Mouse (Mus musculus): Measurements from ENCODE around the gene Lgi1. TPM values are rescaled to one million over a fixed set of nuclear protein-coding genes. Genes with fewer than 3 reads are reported as not detected.

Lgi1 gene
- polyA plus RNA-seq, 1 experiment from 2014 or later, result 4.0 TPM

GRCm38 (mm10) chr19:38242314-38242852 lies 22.0 kb upstream of the Lgi1 start:
- H3K9me3 ChIP-seq, result no peaks in the 10 kb centered on the region
- no peak overlapping the region for H3K9ac ChIP-seq
- no peak for ATAC-seq (ENCODE audit: low FRiP score, low read depth)
- H3K4me3 ChIP-seq, result no peak overlapping the region
- peaks cover 15% of the 10 kb centered on the region; the same call in 1 of the 2 replicates for H3K4me1 ChIP-seq
- no peaks in the 10 kb centered on the region for H3K27me3 ChIP-seq (replicated peaks)
- 87% methylated on average over 8 of the region's 8 CpGs for WGBS
- no peak overlapping the region for H3K27ac ChIP-seq
- H3K4me2 ChIP-seq (replicated peaks), result no peak overlapping the region
- H3K36me3 ChIP-seq, result no peaks in the 10 kb centered on the region

GRCm38 (mm10) chr19:38244748-38245147 lies 19.6 kb upstream of the Lgi1 start:
- Histone ChIP-seq H3K9ac (no peak overlapping the region), H3K4me1 (0 out of 2 replicates have a peak, but pooled peaks cover 5% of the 10 kb centered on the region), H3K9me3 (no peaks in the 10 kb centered on the region), H3K27me3 (replicated peaks) (no peaks in the 10 kb centered on the region), H3K4me3 (no peak overlapping the region), H3K27ac (no peak overlapping the region), H3K36me3 (no peaks in the 10 kb centered on the region), H3K4me2 (replicated peaks) (no peak overlapping the region)
- WGBS, result 82% methylated on average over 8 of the region's 8 CpGs
- no peak for ATAC-seq (ENCODE audit: low FRiP score, low read depth)

DNA sequence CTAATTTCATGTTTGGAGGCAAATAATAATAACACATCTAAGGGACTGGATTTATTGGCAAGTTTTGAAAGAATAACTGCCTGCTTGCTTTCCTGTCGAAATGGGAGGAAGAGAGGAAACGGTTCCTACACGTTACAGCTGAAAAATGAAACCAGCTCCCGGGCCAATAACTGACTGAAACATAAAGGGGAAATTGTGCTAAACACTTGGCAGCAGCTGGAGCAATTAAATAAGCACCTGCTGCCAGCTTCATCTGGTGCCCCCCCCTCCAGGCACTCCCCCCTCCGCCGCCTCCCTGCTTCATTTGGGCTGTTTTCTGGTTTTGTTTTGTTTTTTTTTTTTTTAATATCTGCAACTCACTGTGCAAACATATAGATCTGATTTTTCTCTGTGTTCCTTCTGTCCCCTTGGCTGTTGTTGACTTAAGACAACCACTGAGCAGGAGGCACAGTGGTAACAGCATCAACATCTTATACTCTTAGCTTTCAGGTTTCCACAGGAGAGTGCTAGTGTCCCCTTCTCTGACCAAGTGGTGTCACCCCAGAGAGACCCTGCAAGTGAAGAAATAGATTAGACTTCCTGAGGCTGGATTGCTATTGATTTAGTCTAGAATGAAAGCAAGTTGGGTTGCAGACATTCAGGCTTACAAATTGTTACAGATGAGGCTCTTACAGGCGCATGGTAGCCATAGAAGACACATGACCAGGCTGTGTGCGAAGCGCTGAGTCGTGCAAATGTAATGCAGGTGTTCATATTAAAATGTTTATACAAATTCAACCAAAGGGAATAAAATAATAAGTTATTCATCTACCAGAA lies 18.8 kb upstream of the Lgi1 start:
- Histone ChIP-seq H3K27me3 (replicated peaks) (no peaks in the 10 kb centered on the region), H3K9me3 (no peaks in the 10 kb centered on the region), H3K27ac (no peak overlapping the region; the same call in 1 of the 2 replicates), H3K4me2 (replicated peaks) (no peak overlapping the region), H3K9ac (no peak overlapping the region), H3K36me3 (no peaks in the 10 kb centered on the region), H3K4me1 (0 out of 2 replicates have a peak, but pooled peaks cover 5% of the 10 kb centered on the region), H3K4me3 (no peak overlapping the region)
- 0 out of 2 replicates have a peak, but pooled peaks have one; percentile 37 for ATAC-seq (ENCODE audit: low FRiP score, low read depth)
- 62% methylated on average over 10 of the region's 10 CpGs for WGBS

GRCm38 (mm10) chr19:38246177-38246622 lies 18.1 kb upstream of the Lgi1 start:
- Histone ChIP-seq H3K9me3 (no peaks in the 10 kb centered on the region), H3K4me3 (no peak overlapping the region), H3K36me3 (no peaks in the 10 kb centered on the region), H3K27ac (no peak overlapping the region; the same call in 1 of the 2 replicates), H3K4me1 (0 out of 2 replicates have a peak, but pooled peaks cover 5% of the 10 kb centered on the region), H3K4me2 (replicated peaks) (no peak overlapping the region), H3K27me3 (replicated peaks) (no peaks in the 10 kb centered on the region), H3K9ac (no peak overlapping the region)
- no peak for ATAC-seq (ENCODE audit: low FRiP score, low read depth)
- WGBS, result 53% methylated on average over 7 of the region's 7 CpGs

- Histone ChIP-seq H3K4me3 (no peak overlapping the region), H3K4me2 (replicated peaks) (no peak overlapping the region), H3K27me3 (replicated peaks) (no peaks in the 10 kb centered on the region), H3K9me3 (no peaks in the 10 kb centered on the region), H3K27ac (no peak overlapping the region), H3K9ac (no peak overlapping the region), H3K4me1 (0 out of 2 replicates have a peak, but pooled peaks cover 5% of the 10 kb centered on the region), H3K36me3 (no peaks in the 10 kb centered on the region)
- ATAC-seq (ENCODE audit: low FRiP score, low read depth), result no peak
- WGBS, result 88% methylated on average over 8 of the region's 8 CpGs
These were observed 14.7 kb upstream of the Lgi1 start for GRCm38 (mm10) chr19:38249627-38250026.

DNA sequence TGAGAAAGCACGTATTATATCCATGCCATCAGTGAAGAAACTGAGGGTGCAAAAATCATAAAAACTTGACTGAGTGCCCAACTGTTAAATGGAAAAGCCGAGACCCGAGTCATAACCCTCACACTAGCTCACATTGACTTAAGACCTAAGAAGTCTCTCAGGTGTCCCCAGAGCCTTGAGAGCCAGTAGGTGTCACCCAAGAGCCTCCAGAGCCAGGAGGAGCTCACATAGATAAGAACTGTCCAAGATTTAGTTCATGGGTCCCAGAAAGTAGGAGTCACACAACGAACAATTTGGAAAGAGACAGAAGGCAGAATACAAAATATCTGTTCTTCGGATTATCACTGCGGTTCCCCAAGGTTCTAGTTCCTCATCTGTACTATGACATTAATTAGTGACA lies 10.5 kb upstream of the Lgi1 start:
- H3K9me3 ChIP-seq, result no peaks in the 10 kb centered on the region
- H3K27ac ChIP-seq, result no peak overlapping the region
- ATAC-seq (ENCODE audit: low FRiP score, low read depth), result no peak
- H3K36me3 ChIP-seq, result no peaks in the 10 kb centered on the region
- no peak overlapping the region for H3K9ac ChIP-seq
- no peak overlapping the region for H3K4me2 ChIP-seq (replicated peaks)
- H3K4me3 ChIP-seq, result no peak overlapping the region
- H3K4me1 ChIP-seq, result no peaks in the 10 kb centered on the region
- H3K27me3 ChIP-seq (replicated peaks), result no peaks in the 10 kb centered on the region
- WGBS, result 68% methylated on average over 6 of the region's 6 CpGs

GRCm38 (mm10) chr19:38258651-38259065 lies 5.7 kb upstream of the Lgi1 start:
- ATAC-seq (ENCODE audit: low FRiP score, low read depth), result no peak

GRCm38 (mm10) chr19:38259436-38259835 lies 4.9 kb upstream of the Lgi1 start:
- WGBS, result 81% methylated on average over 3 of the region's 3 CpGs
- no peak overlapping the region for H3K4me3 ChIP-seq
- ATAC-seq (ENCODE audit: low FRiP score, low read depth), result no peak
- H3K9ac ChIP-seq, result no peak overlapping the region
- no peaks in the 10 kb centered on the region for H3K36me3 ChIP-seq
- no peaks in the 10 kb centered on the region for H3K9me3 ChIP-seq
- no peak overlapping the region for H3K4me2 ChIP-seq (replicated peaks)
- H3K27me3 ChIP-seq (replicated peaks), result no peaks in the 10 kb centered on the region
- peaks cover 7% of the 10 kb centered on the region; the same call in 1 of the 2 replicates for H3K4me1 ChIP-seq
- no peak overlapping the region for H3K27ac ChIP-seq

More at GRCm38 (mm10) chr19:38258651-38259065, 5.7 kb upstream of the Lgi1 start:
- Histone ChIP-seq H3K36me3 (no peaks in the 10 kb centered on the region), H3K9ac (no peak overlapping the region), H3K9me3 (no peaks in the 10 kb centered on the region), H3K4me2 (replicated peaks) (no peak overlapping the region), H3K27me3 (replicated peaks) (no peaks in the 10 kb centered on the region), H3K27ac (no peak overlapping the region), H3K4me1 (no peaks in the 10 kb centered on the region), H3K4me3 (no peak overlapping the region)
- 87% methylated on average over 3 of the region's 3 CpGs for WGBS

DNA sequence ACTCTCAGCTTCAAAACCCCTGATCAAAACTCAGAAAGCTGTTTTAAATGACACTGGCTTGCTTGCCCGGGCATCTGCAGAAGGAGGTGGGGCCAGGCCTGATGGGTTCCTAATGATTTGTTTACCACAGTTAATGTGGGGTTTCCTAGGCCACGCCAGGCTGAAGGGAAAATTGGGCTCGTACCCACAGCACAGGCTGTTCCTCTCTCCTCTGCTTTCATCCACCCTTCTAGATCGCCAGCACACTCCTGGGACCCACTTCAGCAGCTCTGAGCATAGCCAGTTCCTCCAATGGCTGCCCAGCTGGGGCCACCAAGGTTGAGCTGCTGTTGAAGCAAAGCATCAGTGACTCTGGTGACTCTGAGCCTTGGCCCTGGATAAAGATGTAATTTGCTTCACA lies 4.0 kb upstream of the Lgi1 start:
- H3K4me1 ChIP-seq, result peaks cover 7% of the 10 kb centered on the region; the same call in 1 of the 2 replicates
- H3K4me3 ChIP-seq, result no peak overlapping the region
- no peak overlapping the region for H3K4me2 ChIP-seq (replicated peaks)
- no peak overlapping the region for H3K27ac ChIP-seq
- no peaks in the 10 kb centered on the region for H3K27me3 ChIP-seq (replicated peaks)
- H3K36me3 ChIP-seq, result no peaks in the 10 kb centered on the region
- no peak overlapping the region for H3K9ac ChIP-seq
- H3K9me3 ChIP-seq, result no peaks in the 10 kb centered on the region
- no peak for ATAC-seq (ENCODE audit: low FRiP score, low read depth)
- WGBS, result 48% methylated on average over 4 of the region's 4 CpGs

GRCm38 (mm10) chr19:38261351-38261750 lies 3.0 kb upstream of the Lgi1 start:
- no peak for ATAC-seq (ENCODE audit: low FRiP score, low read depth)
- H3K9me3 ChIP-seq, result no peaks in the 10 kb centered on the region

DNA sequence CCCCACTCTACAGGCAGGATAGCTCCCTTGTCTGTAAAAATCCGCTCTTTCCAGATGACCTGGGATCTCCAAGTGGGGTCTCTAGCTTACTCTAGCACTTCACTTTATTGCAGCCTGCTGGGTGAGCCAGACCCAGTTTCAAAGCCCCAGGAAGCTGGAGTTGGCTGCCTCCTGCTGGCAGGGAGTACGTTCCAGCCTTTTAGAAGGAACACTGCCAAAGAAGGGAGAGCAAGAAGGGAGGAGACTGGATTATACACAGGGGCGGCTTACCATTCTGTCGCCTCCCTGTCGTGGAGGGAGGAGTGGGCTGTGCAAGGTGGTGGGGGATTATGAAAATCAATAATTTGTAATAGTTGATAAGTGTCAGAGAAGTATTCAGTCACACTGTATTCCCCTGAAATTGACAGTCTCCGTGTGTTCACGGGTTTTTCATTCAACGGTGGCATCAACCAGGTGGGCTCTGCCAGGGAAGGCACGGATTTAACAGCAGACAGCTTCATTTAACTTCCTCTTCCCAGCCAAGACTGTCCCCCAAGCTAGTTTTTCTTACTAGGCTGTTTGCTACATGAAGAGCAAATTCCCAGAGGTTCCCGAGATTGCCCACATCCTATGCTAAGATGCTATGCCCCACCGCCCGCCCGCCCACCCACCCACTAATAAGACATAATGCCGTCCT lies 369 bp upstream of the Lgi1 start:
- ATAC-seq (ENCODE audit: low FRiP score, low read depth), result peak; percentile 61; the same call in 1 of the 2 replicates
- 26% methylated on average over 14 of the region's 14 CpGs for WGBS
- 0 out of 2 replicates have a peak overlapping the region, but pooled peaks have one; percentile 23 for H3K9ac ChIP-seq
- H3K9me3 ChIP-seq, result no peaks in the 10 kb centered on the region
- no peak overlapping the region for H3K4me3 ChIP-seq
- no peaks in the 10 kb centered on the region for H3K36me3 ChIP-seq
- H3K4me2 ChIP-seq (replicated peaks), result peak overlapping the region; percentile 51
- no peaks in the 10 kb centered on the region for H3K27me3 ChIP-seq (replicated peaks)
- H3K27ac ChIP-seq, result no peak overlapping the region
- H3K4me1 ChIP-seq, result peaks cover 7% of the 10 kb centered on the region; the same call in 1 of the 2 replicates

More at GRCm38 (mm10) chr19:38261351-38261750, 3.0 kb upstream of the Lgi1 start:
- 86% methylated on average over 5 of the region's 5 CpGs for WGBS
- Histone ChIP-seq H3K27ac (no peak overlapping the region), H3K4me3 (no peak overlapping the region), H3K36me3 (no peaks in the 10 kb centered on the region), H3K9ac (no peak overlapping the region), H3K4me2 (replicated peaks) (no peak overlapping the region), H3K4me1 (peaks cover 7% of the 10 kb centered on the region; the same call in 1 of the 2 replicates), H3K27me3 (replicated peaks) (no peaks in the 10 kb centered on the region)

DNA sequence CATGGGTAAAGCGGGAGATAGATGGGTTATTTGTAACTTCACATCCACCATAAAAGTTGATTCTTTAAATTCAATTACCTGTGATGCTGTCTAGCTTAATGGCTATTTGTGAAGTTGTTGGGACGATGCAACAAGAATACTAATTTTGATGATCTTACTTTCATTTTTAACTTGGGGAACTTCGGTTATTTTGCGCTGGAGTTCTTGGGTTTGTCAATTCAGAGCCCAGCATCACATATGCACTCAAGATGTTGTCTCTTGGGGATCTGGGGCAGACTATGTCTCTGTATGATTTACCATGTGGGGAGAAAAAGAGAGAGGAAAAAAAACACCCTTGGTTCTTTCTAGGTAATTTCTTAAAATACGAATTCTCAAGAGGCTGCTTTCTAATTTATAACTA lies 1.4 kb downstream of the Lgi1 start:
- ATAC-seq (ENCODE audit: low FRiP score, low read depth), result no peak
- no peaks in the 10 kb centered on the region for H3K9me3 ChIP-seq
- H3K27ac ChIP-seq, result no peak overlapping the region
- WGBS, result 80% methylated on average over 5 of the region's 5 CpGs
- H3K27me3 ChIP-seq (replicated peaks), result no peaks in the 10 kb centered on the region
- H3K4me1 ChIP-seq, result peaks cover 7% of the 10 kb centered on the region; the same call in 1 of the 2 replicates
- H3K4me2 ChIP-seq (replicated peaks), result no peak overlapping the region
- no peak overlapping the region for H3K9ac ChIP-seq
- H3K36me3 ChIP-seq, result no peaks in the 10 kb centered on the region
- no peak overlapping the region for H3K4me3 ChIP-seq

Measured in neural tube, embryonic 12.5 days (tissue).